Mouse (Mus musculus) C2C12 (cell line): ENCODE results near the gene Med25. TPM values are rescaled to one million over a fixed set of nuclear protein-coding genes. Genes with fewer than 3 reads are reported as not detected.
A peak's percentile ranks its signal among the peaks of the same experiment; 100 is the strongest.

Source experiments
- H3K27me3 ChIP-seq: one replicate; pipeline ENCODE4 v1.6.1; 2011; ENCODE audit not compliant: control insufficient read depth, insufficient read depth, insufficient read length
- H3K36me3 ChIP-seq: one replicate; pipeline ENCODE4 v1.6.1; 2011; ENCODE audit not compliant: control insufficient read depth, insufficient read depth
- H3K4me3 ChIP-seq: one replicate; pipeline ENCODE4 v1.5.1; 2011; ENCODE audit warnings: mild to moderate bottlenecking, control low read depth; ENCODE audit not compliant: poor library complexity, insufficient read depth, severe bottlenecking
- H3K79me2 ChIP-seq: one replicate; pipeline ENCODE4 v1.6.1; 2011; ENCODE audit not compliant: control insufficient read depth, insufficient read depth
- H3K79me3 ChIP-seq: one replicate; pipeline ENCODE4 v1.6.1; 2011; ENCODE audit warnings: low read depth, control low read depth
- H3ac ChIP-seq: one replicate; pipeline ENCODE3; 2011; ENCODE audit warnings: low read depth; ENCODE audit not compliant: control insufficient read depth, insufficient read length
- CEBPB ChIP-seq: IDR thresholded peaks from one replicate; pipeline ENCODE4 v1.6.1; 2011; ENCODE audit warnings: low read depth, mild to moderate bottlenecking, control low read depth, moderate library complexity
- CTCF ChIP-seq: IDR thresholded peaks from one replicate; pipeline ENCODE4 v1.5.1; 2011; ENCODE audit not compliant: control insufficient read depth, insufficient read depth, insufficient read length
- FOSL1 ChIP-seq: IDR thresholded peaks from one replicate; pipeline ENCODE4 v1.8.0; 2011; ENCODE audit warnings: mild to moderate bottlenecking, low read length; ENCODE audit not compliant: poor library complexity, insufficient read depth, severe bottlenecking
- MAX ChIP-seq: IDR thresholded peaks from one replicate; pipeline ENCODE4 v1.6.1; 2011; ENCODE audit warnings: mild to moderate bottlenecking, control low read depth
- MYOD1 ChIP-seq: IDR thresholded peaks from one replicate; pipeline ENCODE4 v1.6.1; 2011; ENCODE audit warnings: low read depth; ENCODE audit not compliant: control insufficient read depth, insufficient read length
- MYOG ChIP-seq: IDR thresholded peaks from one replicate; pipeline ENCODE4 v1.6.1; 2011; ENCODE audit not compliant: control insufficient read depth, insufficient read length; ENCODE audit errors: extremely low read depth
- USF1 ChIP-seq: IDR thresholded peaks from one replicate; pipeline ENCODE4 v1.6.1; 2011; ENCODE audit warnings: low read depth, mild to moderate bottlenecking, control low read depth, moderate library complexity
- polyA plus RNA-seq: library from polyadenylated mRNA; unstranded; fragments of >200 nt; fragmentation: generic; extraction: Trizol; gene quantifications from one replicate; pipeline ENCODE4 v1.2.1, GENCODE M21; 2012; ENCODE audit warnings: missing spikeins

Med25 gene
- polyA plus RNA-seq, 1 experiment = 43.9 TPM

GRCm38 (mm10) chr7:44857042-44857552 is 35.4 kb downstream of the Med25 start, which contains the start of gene Pnkp:
TSS of gene Pnkp (plus strand) at chr7:44857139.
- Histone ChIP-seq H3K27me3 (no peaks in the 10 kb centered on the region), H3K79me2 (peaks cover 33% of the 10 kb centered on the region), H3K79me3 (peaks cover 12% of the 10 kb centered on the region), H3K4me3 (peak within 1 kb of the TSS; percentile 65), H3ac (peak within 1 kb of the TSS; percentile 75), H3K36me3 (peaks cover 9% of the 10 kb centered on the region)
- TF ChIP-seq CEBPB (peak; percentile 30), CTCF (no peak)

GRCm38 (mm10) chr7:44856265-44856916 is 36.1 kb downstream of the Med25 start:
- Histone ChIP-seq H3K79me3 (peaks cover 17% of the 10 kb centered on the region), H3K79me2 (peaks cover 40% of the 10 kb centered on the region), H3ac (no peak overlapping the region), H3K27me3 (no peaks in the 10 kb centered on the region), H3K36me3 (peaks cover 9% of the 10 kb centered on the region), H3K4me3 (peak overlapping the region; percentile 65)
- no peak for TF ChIP-seq MYOD1
- no peak for TF ChIP-seq MYOG
- no peak for TF ChIP-seq CTCF
- TF ChIP-seq MAX = no peak
- TF ChIP-seq USF1 = no peak
- TF ChIP-seq CEBPB = no peak
- no peak for TF ChIP-seq FOSL1

- H3ac ChIP-seq = no peak overlapping the region
- peaks cover 27% of the 10 kb centered on the region for H3K79me3 ChIP-seq
- peaks cover 9% of the 10 kb centered on the region for H3K36me3 ChIP-seq
- H3K27me3 ChIP-seq = no peaks in the 10 kb centered on the region
- H3K79me2 ChIP-seq = peaks cover 47% of the 10 kb centered on the region
- TF ChIP-seq FOSL1 (no peak), MYOD1 (no peak), CEBPB (no peak), MYOG (no peak), CTCF (no peak), USF1 (no peak), MAX (no peak)
- H3K4me3 ChIP-seq = peak overlapping the region; percentile 2
Measured at GRCm38 (mm10) chr7:44855036-44855435, 37.5 kb downstream of the Med25 start.

- no peaks in the 10 kb centered on the region for H3K27me3 ChIP-seq
- peaks cover 27% of the 10 kb centered on the region for H3K79me3 ChIP-seq
- H3K36me3 ChIP-seq = peaks cover 9% of the 10 kb centered on the region
- peak overlapping the region; percentile 31 for H3ac ChIP-seq
- TF ChIP-seq MAX (no peak), CTCF (no peak), USF1 (no peak), MYOD1 (no peak), FOSL1 (no peak), MYOG (no peak), CEBPB (no peak)
- peak overlapping the region; percentile 18 for H3K4me3 ChIP-seq
- peaks cover 53% of the 10 kb centered on the region for H3K79me2 ChIP-seq
Measured at GRCm38 (mm10) chr7:44854356-44855031, 38.0 kb downstream of the Med25 start.

- Histone ChIP-seq H3K36me3 (peaks cover 9% of the 10 kb centered on the region), H3K79me2 (peaks cover 53% of the 10 kb centered on the region), H3K4me3 (peak overlapping the region; percentile 18), H3K27me3 (no peaks in the 10 kb centered on the region), H3K79me3 (peaks cover 27% of the 10 kb centered on the region), H3ac (peak overlapping the region; percentile 10)
- TF ChIP-seq MAX (no peak), MYOD1 (no peak), MYOG (no peak), CEBPB (no peak), USF1 (peak; percentile 35), FOSL1 (no peak), CTCF (no peak)
Measured at GRCm38 (mm10) chr7:44853596-44854355, 38.7 kb downstream of the Med25 start.
